Mouse (Mus musculus) heart, embryonic 16.5 days (tissue): ENCODE data around the gene Olfr1431. TPM values are rescaled to one million over a fixed set of nuclear protein-coding genes. Genes with fewer than 3 reads are reported as not detected.
"Not testable (repeated sequence)": the region's sequence is repeated elsewhere in the genome, so short reads cannot be mapped to it uniquely, and the experiment has no call there.

Experiments used
- ATAC-seq: fragments of 200-750 bp; cut with Nextera tagmentation; replicated peaks from 2 replicates; pipeline ENCODE4 v1.8.0; 2017; ENCODE audit warnings: moderate number of reproducible peaks; ENCODE audit not compliant: insufficient read depth, low FRiP score; ENCODE audit errors: extremely low read depth
- H3K27ac ChIP-seq: fragments of 300-500 bp; sonication (generic); 2 replicates; pipeline ENCODE4 v1.5.1; 2014; ENCODE audit warnings: mild to moderate bottlenecking, low read length, control low read depth, moderate library complexity
- H3K27me3 ChIP-seq: fragments of 300-500 bp; sonication (generic); 2 replicates; pipeline ENCODE4 v1.6.1; 2014; ENCODE audit warnings: low read length, mixed read lengths; ENCODE audit not compliant: control insufficient read depth, insufficient read depth
- H3K36me3 ChIP-seq: fragments of 300-500 bp; sonication (generic); 2 replicates; pipeline ENCODE4 v1.6.1; 2014; ENCODE audit not compliant: control insufficient read depth, insufficient read depth
- H3K4me1 ChIP-seq: fragments of 300-500 bp; sonication (generic); 2 replicates; pipeline ENCODE4 v1.6.1; 2014; ENCODE audit warnings: low read length, mixed read lengths; ENCODE audit not compliant: control insufficient read depth, insufficient read depth
- H3K4me2 ChIP-seq: fragments of 300-500 bp; sonication (generic); 2 replicates; pipeline ENCODE4 v1.6.1; 2014; ENCODE audit warnings: low read depth, mild to moderate bottlenecking, control low read depth, low read length
- H3K4me3 ChIP-seq: fragments of 300-500 bp; sonication (generic); 2 replicates; pipeline ENCODE4 v1.5.1; 2014; ENCODE audit warnings: mild to moderate bottlenecking, control low read depth, low read length
- H3K9ac ChIP-seq: fragments of 300-500 bp; sonication (generic); 2 replicates; pipeline ENCODE4 v1.6.1; 2014; ENCODE audit warnings: low read length, control low read depth
- H3K9me3 ChIP-seq: fragments of 300-500 bp; sonication (generic); replicated peaks from 2 replicates; pipeline ENCODE4 v1.6.1; 2016; ENCODE audit warnings: low read length; ENCODE audit not compliant: control insufficient read depth
- WGBS: fragments of 180-500 bp; shearing (Covaris S2); extraction: QIAGEN DNeasy Blood & Tissue Kit; methylation state at CpG from one replicate; pipeline ENCODE4 v1.1.7; 2014; 5-methylcytosine and 5-hydroxymethylcytosine counted together
- polyA plus RNA-seq: library from polyadenylated mRNA; unstranded; fragments of >200 nt; fragmentation: Nextera tagmentation; extraction: Ambion mirVana; gene quantifications from 2 replicates; pipeline ENCODE4 v1.2.1, GENCODE M21; 2015

Olfr1431 gene
- not detected in 2 replicates for polyA plus RNA-seq

- ATAC-seq: no peak
- WGBS: 53% methylated on average over 1 of the region's 1 CpGs
- H3K9me3 ChIP-seq: 0 out of 2 replicates have a peak, but pooled peaks cover 4% of the 10 kb centered on the region
Observed at GRCm38 (mm10) chr19:12200334-12200733, at the start of gene Olfr1431. Gene Olfr1431 (plus strand): TSS chr19:12200634.

GRCm38 (mm10) chr19:12170062-12170599, 30.3 kb upstream of the Olfr1431 start, which contains the start of gene Olfr1555-ps1:
Gene Olfr1555-ps1 (minus strand): TSS chr19:12170112.
- H3K36me3 ChIP-seq, H3K9ac ChIP-seq, H3K4me1 ChIP-seq, H3K27me3 ChIP-seq, H3K4me2 ChIP-seq, H3K9me3 ChIP-seq, H3K4me3 ChIP-seq, ATAC-seq, H3K27ac ChIP-seq: not testable (repeated sequence)
- 32% methylated on average over 1 of the region's 1 CpGs for WGBS

More at GRCm38 (mm10) chr19:12200334-12200733, at the start of gene Olfr1431:
- H3K4me3 ChIP-seq: no peak within 1 kb of the TSS
- no peaks in the 10 kb centered on the region for H3K27me3 ChIP-seq
- no peak within 1 kb of the TSS for H3K9ac ChIP-seq
- H3K4me2 ChIP-seq: no peak within 1 kb of the TSS
- H3K36me3 ChIP-seq: no peaks in the 10 kb centered on the region
- H3K4me1 ChIP-seq: no peaks in the 10 kb centered on the region
- H3K27ac ChIP-seq: no peak within 1 kb of the TSS

GRCm38 (mm10) chr19:12175431-12175830, 25.0 kb upstream of the Olfr1431 start:
- WGBS: 76% methylated on average over 5 of the region's 5 CpGs
- H3K27ac ChIP-seq, ATAC-seq: not testable (repeated sequence)

GRCm38 (mm10) chr19:12199076-12199475, 1.4 kb upstream of the Olfr1431 start:
- H3K4me2 ChIP-seq, ATAC-seq, H3K9ac ChIP-seq, H3K9me3 ChIP-seq, H3K27ac ChIP-seq, H3K4me3 ChIP-seq, H3K36me3 ChIP-seq, H3K4me1 ChIP-seq, H3K27me3 ChIP-seq: not testable (repeated sequence)
- WGBS: 77% methylated on average over 4 of the region's 4 CpGs

More at GRCm38 (mm10) chr19:12175431-12175830, 25.0 kb upstream of the Olfr1431 start:
- H3K27me3 ChIP-seq, H3K9ac ChIP-seq, H3K4me1 ChIP-seq, H3K36me3 ChIP-seq, H3K4me2 ChIP-seq, H3K9me3 ChIP-seq, H3K4me3 ChIP-seq: not testable (repeated sequence)

- H3K9me3 ChIP-seq, H3K4me2 ChIP-seq, H3K27me3 ChIP-seq, H3K4me1 ChIP-seq, H3K4me3 ChIP-seq, H3K27ac ChIP-seq, H3K9ac ChIP-seq, H3K36me3 ChIP-seq, ATAC-seq: not testable (repeated sequence)
Observed at GRCm38 (mm10) chr19:12232496-12232895, 32.1 kb downstream of the Olfr1431 start, which contains the start of gene Olfr1432. Gene Olfr1432 (minus strand): TSS chr19:12232596.

- Histone ChIP-seq H3K36me3 (no peaks in the 10 kb centered on the region), H3K4me1 (no peaks in the 10 kb centered on the region)
- 66% methylated on average over 1 of the region's 1 CpGs for WGBS
Observed at GRCm38 (mm10) chr19:12241559-12241958, 41.1 kb downstream of the Olfr1431 start, which contains the start of gene Olfr262. Gene Olfr262 (minus strand): TSS chr19:12241659.

GRCm38 (mm10) chr19:12260732-12261131, 60.3 kb downstream of the Olfr1431 start, which contains the start of gene Olfr235:
Gene Olfr235 (plus strand): TSS chr19:12261032.
- Histone ChIP-seq H3K36me3 (no peaks in the 10 kb centered on the region), H3K4me2 (no peak within 1 kb of the TSS), H3K9ac (no peak within 1 kb of the TSS), H3K4me1 (no peaks in the 10 kb centered on the region), H3K27me3 (no peaks in the 10 kb centered on the region), H3K27ac (no peak within 1 kb of the TSS), H3K9me3 (no peaks in the 10 kb centered on the region), H3K4me3 (no peak within 1 kb of the TSS)
- 45% methylated on average over 1 of the region's 1 CpGs for WGBS
- ATAC-seq: no peak

More at GRCm38 (mm10) chr19:12241559-12241958, 41.1 kb downstream of the Olfr1431 start, which contains the start of gene Olfr262:
- H3K27ac ChIP-seq: no peak within 1 kb of the TSS
- no peak within 1 kb of the TSS for H3K9ac ChIP-seq
- ATAC-seq: no peak
- no peaks in the 10 kb centered on the region for H3K27me3 ChIP-seq
- no peaks in the 10 kb centered on the region for H3K9me3 ChIP-seq
- H3K4me2 ChIP-seq: no peak within 1 kb of the TSS
- H3K4me3 ChIP-seq: no peak within 1 kb of the TSS

Other genes with a start within 250 kb of the Olfr1431 start
- 4.4 TPM in 2 replicates for gene Osbp, start 234.7 kb upstream of the Olfr1431 start, polyA plus RNA-seq
- gene Olfr1423, start 159.3 kb upstream of the Olfr1431 start, polyA plus RNA-seq: not detected in 2 replicates
- not detected in 2 replicates for gene Olfr1424, start 138.0 kb upstream of the Olfr1431 start, polyA plus RNA-seq
- gene Olfr1425, start 122.9 kb upstream of the Olfr1431 start, polyA plus RNA-seq: not detected in 2 replicates
- not detected in 2 replicates for gene Olfr1426, start 108.6 kb upstream of the Olfr1431 start, polyA plus RNA-seq
- gene Olfr1427, start 97.3 kb upstream of the Olfr1431 start, polyA plus RNA-seq: not detected in 2 replicates
- not detected in 2 replicates for gene Olfr1428, start 84.7 kb upstream of the Olfr1431 start, polyA plus RNA-seq
- not detected in 2 replicates for gene Olfr76, start 77.4 kb upstream of the Olfr1431 start, polyA plus RNA-seq
- not detected in 2 replicates for gene Olfr1555-ps1, start 30.5 kb upstream of the Olfr1431 start, polyA plus RNA-seq
- not detected in 2 replicates for gene Olfr1432, start 32.0 kb downstream of the Olfr1431 start, polyA plus RNA-seq
- gene Olfr262, start 41.0 kb downstream of the Olfr1431 start, polyA plus RNA-seq: not detected in 2 replicates
- not detected in 2 replicates for gene Olfr235, start 60.4 kb downstream of the Olfr1431 start, polyA plus RNA-seq
- gene Olfr1434, start 79.2 kb downstream of the Olfr1431 start, polyA plus RNA-seq: not detected in 2 replicates
- not detected in 2 replicates for gene Olfr1436, start 98.5 kb downstream of the Olfr1431 start, polyA plus RNA-seq
- gene Olfr1437, start 124.5 kb downstream of the Olfr1431 start, polyA plus RNA-seq: not detected in 2 replicates
- gene Olfr1438-ps1, start 135.3 kb downstream of the Olfr1431 start, polyA plus RNA-seq: not detected in 2 replicates
- not detected in 2 replicates for gene Olfr1440, start 186.6 kb downstream of the Olfr1431 start, polyA plus RNA-seq
- not detected in 2 replicates for gene Olfr1441, start 216.8 kb downstream of the Olfr1431 start, polyA plus RNA-seq
- not detected in 2 replicates for gene Pfpl, start 227.3 kb downstream of the Olfr1431 start, polyA plus RNA-seq